Mouse (Mus musculus): ENCODE data around the gene Hoxa4.

DNA sequence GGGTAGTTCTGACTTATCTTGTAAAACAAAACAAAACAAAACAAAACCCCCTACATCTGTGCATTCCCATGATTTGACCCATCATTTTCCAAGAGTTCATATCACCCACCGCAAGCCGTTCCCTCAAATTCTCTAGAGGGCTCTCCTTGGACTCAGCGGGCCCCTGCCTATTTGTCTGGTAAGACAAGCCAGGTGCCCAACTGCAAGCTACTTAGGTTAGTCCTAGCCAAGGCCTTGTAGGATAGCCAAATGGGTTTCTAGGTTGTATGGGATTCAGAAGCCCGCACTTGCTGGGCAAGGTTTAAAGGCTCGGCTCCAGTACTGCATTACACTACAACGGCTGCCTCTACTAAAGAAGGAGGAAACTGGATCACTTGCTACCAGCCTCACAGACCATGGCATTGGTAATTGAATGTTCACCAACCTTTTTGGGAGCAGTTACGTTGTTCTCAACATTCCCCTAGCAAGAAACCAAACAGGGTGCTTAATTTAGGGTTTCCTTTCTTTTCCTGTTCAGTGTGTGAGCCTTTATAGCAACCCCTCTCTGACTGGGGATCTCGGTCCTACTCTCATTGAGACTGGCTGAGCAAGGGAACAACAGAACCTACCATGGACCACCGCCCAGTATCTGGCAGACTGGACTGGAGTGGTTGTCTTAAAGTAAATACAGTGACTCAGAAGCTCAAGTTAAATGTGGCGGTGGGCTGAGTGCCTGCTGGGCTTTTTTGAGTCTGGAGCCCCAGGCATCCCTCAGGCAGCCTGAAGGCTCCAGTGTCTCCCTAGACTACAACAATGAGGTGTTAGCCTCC lies 46.0 kb upstream of the Hoxa4 start:
- TF ChIP-seq POLR2A (IDR thresholded peaks at IDR 0.05; ENCODE audit: low read depth, low read length) (no peak), CTCF (IDR thresholded peaks at IDR 0.05; ENCODE audit: extremely low read depth, insufficient read length, insufficient replicate concordance, low read depth, low read length) (no peak)

Data from small intestine, adult 2 months (tissue).